Mouse (Mus musculus) hindbrain, embryonic 14.5 days (tissue): ENCODE data around the gene Lenep. TPM values are rescaled to one million over a fixed set of nuclear protein-coding genes. Genes with fewer than 3 reads are reported as not detected.

ENCODE experiments used
- ATAC-seq: fragments of 200-750 bp; cut with Nextera tagmentation; 2 replicates; pipeline ENCODE4 v1.8.0; 2017; ENCODE audit warnings: moderate number of reproducible peaks, mild to moderate bottlenecking, moderate TSS enrichment, moderate library complexity; ENCODE audit not compliant: low FRiP score
- DNase-seq: peaks from one replicate; pipeline ENCODE4 v3.0.0-alpha.2; 2015; ENCODE audit warnings: low spot score
- H3K27ac ChIP-seq: fragments of 300-500 bp; sonication (generic); 2 replicates; pipeline ENCODE4 v1.5.1; 2014; ENCODE audit warnings: mild to moderate bottlenecking, moderate library complexity
- H3K27me3 ChIP-seq: fragments of 300-500 bp; sonication (generic); 2 replicates; pipeline ENCODE4 v1.6.1; 2014; ENCODE audit warnings: mild to moderate bottlenecking, low read length, mixed read lengths; ENCODE audit not compliant: control insufficient read depth, insufficient read depth
- H3K36me3 ChIP-seq: fragments of 300-500 bp; sonication (generic); replicated peaks from 2 replicates; pipeline ENCODE4 v1.6.1; 2014; ENCODE audit not compliant: control insufficient read depth, insufficient read depth
- H3K4me1 ChIP-seq: fragments of 300-500 bp; sonication (generic); replicated peaks from 2 replicates; pipeline ENCODE4 v1.6.1; 2014; ENCODE audit warnings: antibody characterized with exemption, low read length, mixed read lengths; ENCODE audit not compliant: control insufficient read depth, insufficient read depth
- H3K4me2 ChIP-seq: fragments of 300-500 bp; sonication (generic); replicated peaks from 2 replicates; pipeline ENCODE4 v1.6.1; 2014; ENCODE audit warnings: mild to moderate bottlenecking, moderate library complexity
- H3K4me3 ChIP-seq: fragments of 300-500 bp; sonication (generic); replicated peaks from 2 replicates; pipeline ENCODE4 v1.5.1; 2014; ENCODE audit warnings: mild to moderate bottlenecking, low read length
- H3K9ac ChIP-seq: fragments of 300-500 bp; sonication (generic); 2 replicates; pipeline ENCODE4 v1.6.1; 2014
- H3K9me3 ChIP-seq: fragments of 300-500 bp; sonication (generic); 2 replicates; pipeline ENCODE4 v1.6.1; 2016; ENCODE audit warnings: low read length; ENCODE audit not compliant: control insufficient read depth
- WGBS: fragments of 180-500 bp; shearing (Covaris S2); extraction: QIAGEN DNeasy Blood & Tissue Kit; methylation state at CpG from one replicate; pipeline ENCODE4 v1.1.7; 2014; 5-methylcytosine and 5-hydroxymethylcytosine counted together
- polyA plus RNA-seq: library from polyadenylated mRNA; unstranded; fragments of >200 nt; fragmentation: Nextera tagmentation; extraction: Ambion mirVana; gene quantifications from 2 replicates; pipeline ENCODE4 v1.2.1, GENCODE M21; 2014

Gene Lenep
- polyA plus RNA-seq, 1 experiment from 2014 or later, result not detected

DNA sequence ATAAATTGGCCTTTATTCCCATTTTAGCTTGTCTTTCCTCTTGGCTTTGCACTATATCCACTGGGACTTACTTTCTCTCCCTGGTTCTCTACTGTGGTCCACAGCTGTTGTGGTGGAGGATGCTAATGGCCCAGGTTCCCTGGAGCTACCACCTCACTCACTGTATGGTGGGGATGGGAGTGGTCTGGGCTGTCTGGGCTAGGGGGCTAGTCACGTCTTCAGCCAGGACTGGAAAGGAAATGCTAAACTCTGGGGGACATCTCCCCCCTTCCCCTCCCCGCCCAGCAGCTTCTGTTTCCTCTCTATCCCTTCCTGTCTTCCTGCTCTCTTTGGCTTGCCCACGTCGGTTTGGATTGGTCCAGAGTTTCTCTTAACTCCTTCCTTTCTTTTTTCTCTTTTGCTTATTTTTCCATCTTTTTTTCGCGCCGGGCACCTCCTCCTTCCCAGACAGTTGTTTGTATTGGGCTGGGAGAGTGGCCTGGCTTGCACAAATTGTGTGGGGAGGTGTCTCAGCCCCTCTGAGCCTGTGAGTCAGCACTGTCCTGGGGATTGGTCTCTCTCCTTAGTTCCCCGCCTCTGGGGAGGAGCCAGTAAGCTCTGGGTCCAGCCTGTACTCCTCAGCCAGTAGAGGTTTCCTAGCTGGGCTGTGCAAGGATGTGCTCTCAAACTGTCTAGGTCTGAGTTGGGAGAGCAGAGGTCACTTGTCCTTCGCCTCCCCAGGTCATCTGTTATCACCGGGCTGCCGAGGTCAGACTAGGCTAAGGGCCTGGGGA, 18.6 kb upstream of the Lenep start:
- WGBS, result 3% methylated on average over 11 of the region's 11 CpGs
- Histone ChIP-seq H3K9ac (peak overlapping the region; percentile 57), H3K4me2 (peak overlapping the region; percentile 56), H3K4me3 (peak overlapping the region; percentile 27), H3K4me1 (peaks cover 29% of the 10 kb centered on the region), H3K27ac (peak overlapping the region; percentile 50; the same call in 1 of the 2 replicates), H3K9me3 (no peaks in the 10 kb centered on the region), H3K27me3 (no peaks in the 10 kb centered on the region), H3K36me3 (0 out of 2 replicates have a peak, but pooled peaks cover 7% of the 10 kb centered on the region)
- peak; percentile 48 for DNase-seq
- ATAC-seq, result peak; percentile 54; the same call in 1 of the 2 replicates

DNA sequence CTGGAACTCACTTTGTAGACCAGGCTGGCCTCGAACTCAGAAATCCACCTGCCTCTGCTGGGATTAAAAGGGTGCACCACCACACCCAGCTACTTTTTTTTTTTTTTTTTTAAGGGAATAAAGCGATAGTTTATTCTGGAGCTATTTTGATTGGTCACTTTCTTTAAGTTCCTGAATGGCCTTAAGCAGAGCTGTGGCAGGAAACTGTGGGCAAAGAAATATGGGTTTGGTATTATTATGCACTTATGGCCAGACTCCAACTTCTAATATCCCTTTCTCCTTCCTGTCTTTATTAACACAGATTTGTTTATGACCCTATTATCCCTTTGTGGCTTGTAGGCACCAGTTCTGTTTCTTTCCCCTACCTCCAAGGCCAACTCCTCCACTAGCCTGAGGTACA, 17.8 kb upstream of the Lenep start:
- Histone ChIP-seq H3K27me3 (no peaks in the 10 kb centered on the region), H3K4me1 (peaks cover 29% of the 10 kb centered on the region), H3K4me3 (no peak overlapping the region), H3K36me3 (peaks cover 12% of the 10 kb centered on the region; the same call in 1 of the 2 replicates), H3K27ac (peak overlapping the region; percentile 50; the same call in 1 of the 2 replicates), H3K9ac (no peak overlapping the region), H3K4me2 (peak overlapping the region; percentile 56), H3K9me3 (no peaks in the 10 kb centered on the region)
- DNase-seq (no peak), ATAC-seq (no peak)
- 71% methylated on average over 2 of the region's 2 CpGs for WGBS

DNA sequence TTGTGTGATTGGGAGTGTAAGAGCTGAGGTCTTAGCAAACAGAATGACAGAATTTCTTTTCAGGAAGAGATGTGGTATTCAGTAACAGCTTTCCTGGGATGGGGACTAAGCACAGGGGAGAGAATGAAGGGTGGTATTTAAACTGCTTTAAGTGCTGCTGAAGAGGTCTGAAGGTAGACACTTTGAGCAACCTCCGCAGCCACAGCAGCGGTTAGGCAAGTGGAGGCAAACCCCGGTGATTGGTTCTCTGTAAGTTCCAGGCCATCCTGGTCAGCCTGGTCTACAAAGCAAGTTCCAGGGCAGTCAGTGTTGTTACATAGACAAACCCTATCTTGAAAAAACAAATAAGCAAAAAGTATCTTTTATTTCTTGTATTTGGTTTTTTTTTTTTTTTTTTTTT, 17.4 kb upstream of the Lenep start:
- peak overlapping the region; percentile 88 for H3K4me2 ChIP-seq
- no peak for ATAC-seq
- WGBS, result 43% methylated on average over 3 of the region's 3 CpGs
- no peaks in the 10 kb centered on the region for H3K27me3 ChIP-seq
- H3K36me3 ChIP-seq, result peaks cover 15% of the 10 kb centered on the region
- H3K27ac ChIP-seq, result peak overlapping the region; percentile 90; the same call in 1 of the 2 replicates
- DNase-seq, result no peak
- 0 out of 2 replicates have a peak overlapping the region, but pooled peaks have one; percentile 59 for H3K9ac ChIP-seq
- no peaks in the 10 kb centered on the region for H3K9me3 ChIP-seq
- peak overlapping the region; percentile 55; the same call in 1 of the 2 replicates for H3K4me3 ChIP-seq
- H3K4me1 ChIP-seq, result peaks cover 29% of the 10 kb centered on the region

DNA sequence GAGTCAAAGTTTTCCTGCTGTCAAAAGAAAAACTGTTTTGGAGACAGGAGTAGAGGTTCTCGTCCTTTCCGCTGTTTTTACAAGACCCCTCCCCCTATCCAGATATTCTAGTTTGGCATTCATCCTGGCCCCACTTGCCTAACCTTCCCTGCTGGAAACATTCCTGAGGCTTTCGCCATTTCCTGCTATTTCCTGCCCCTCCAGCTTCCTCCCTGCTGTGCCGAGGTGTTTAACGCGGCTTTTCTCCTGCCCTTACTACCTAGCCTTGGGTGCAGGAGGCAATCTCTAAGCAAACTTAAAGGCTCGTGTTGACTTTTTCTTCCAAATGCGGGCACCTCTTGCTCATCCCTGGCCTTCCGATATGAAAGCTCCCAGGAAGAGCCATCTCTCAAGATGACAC, 17.0 kb upstream of the Lenep start:
- H3K4me2 ChIP-seq, result peak overlapping the region; percentile 88
- peaks cover 15% of the 10 kb centered on the region for H3K36me3 ChIP-seq
- peaks cover 29% of the 10 kb centered on the region for H3K4me1 ChIP-seq
- peak overlapping the region; percentile 90 for H3K27ac ChIP-seq
- no peaks in the 10 kb centered on the region for H3K27me3 ChIP-seq
- H3K9ac ChIP-seq, result peak overlapping the region; percentile 59
- DNase-seq (no peak), ATAC-seq (no peak)
- H3K9me3 ChIP-seq, result no peaks in the 10 kb centered on the region
- 3% methylated on average over 9 of the region's 9 CpGs for WGBS
- peak overlapping the region; percentile 55 for H3K4me3 ChIP-seq

DNA sequence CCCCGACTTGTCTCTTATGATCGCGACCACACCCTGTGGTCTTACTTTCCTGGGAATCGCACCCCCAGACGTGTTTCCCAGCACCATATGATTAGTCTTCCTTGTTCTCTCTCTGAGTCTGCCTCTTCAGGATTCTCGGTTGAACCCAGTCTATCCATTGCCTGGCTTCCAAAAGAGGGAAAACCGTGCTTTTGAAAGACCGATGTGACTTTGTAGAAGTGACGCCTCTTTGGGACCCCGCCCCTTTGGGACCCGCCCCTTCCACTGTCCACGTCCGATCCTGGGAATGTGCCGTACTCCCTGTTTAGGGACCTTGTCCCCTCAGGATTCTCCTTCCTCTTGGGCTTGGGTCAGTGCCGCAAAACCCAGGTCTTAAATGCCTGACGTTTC, 16.3 kb upstream of the Lenep start:
- H3K4me1 ChIP-seq, result peaks cover 29% of the 10 kb centered on the region
- peak overlapping the region; percentile 55 for H3K4me3 ChIP-seq
- H3K27ac ChIP-seq, result peak overlapping the region; percentile 90
- DNase-seq, result peak; percentile 60
- H3K9ac ChIP-seq, result peak overlapping the region; percentile 59
- no peaks in the 10 kb centered on the region for H3K27me3 ChIP-seq
- H3K36me3 ChIP-seq, result peaks cover 18% of the 10 kb centered on the region
- under 1% methylated on average over 16 of the region's 16 CpGs for WGBS
- peak overlapping the region; percentile 88 for H3K4me2 ChIP-seq
- no peaks in the 10 kb centered on the region for H3K9me3 ChIP-seq
- peak; percentile 2; the same call in 1 of the 2 replicates for ATAC-seq

DNA sequence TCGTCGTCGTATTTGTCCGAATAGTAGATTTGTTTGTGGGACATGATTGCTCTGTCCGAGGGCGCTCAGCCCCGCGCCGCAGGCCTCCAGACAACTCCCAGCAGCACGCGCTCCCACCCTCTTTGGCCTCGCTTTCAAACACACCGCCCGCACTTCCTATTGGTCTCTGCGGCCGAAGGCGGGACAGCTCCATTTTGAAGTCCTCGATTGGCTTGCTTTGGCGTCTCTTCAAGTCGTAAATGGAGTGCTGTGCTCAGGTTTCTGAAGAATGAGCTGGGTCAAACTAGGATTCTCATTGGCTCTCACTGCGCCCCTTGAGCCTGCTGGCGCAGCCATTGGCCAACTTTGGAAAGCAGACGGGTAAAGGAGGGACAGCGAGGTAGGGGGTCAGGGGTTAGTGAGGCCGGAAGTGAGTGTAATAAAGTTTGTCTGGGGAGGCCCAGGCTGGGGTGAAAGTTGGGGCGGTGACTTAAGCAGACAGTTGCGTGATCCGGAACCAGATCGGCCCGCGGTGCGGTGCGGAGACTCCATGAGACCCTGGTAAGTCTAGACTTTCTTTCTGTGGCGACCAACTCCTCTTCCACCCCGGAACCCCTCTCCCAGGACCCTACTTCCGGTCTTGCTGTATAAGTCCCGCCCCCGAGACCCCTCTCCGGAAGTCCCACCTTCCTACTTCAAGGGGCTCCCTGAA, 15.7 kb upstream of the Lenep start, which contains the start of the genes Cks1b and Shc1:
Cks1b (minus strand) TSS at position 214 of the 691 bp plus-strand sequence.
Shc1 (plus strand) TSS at position 274 of the 691 bp plus-strand sequence.
- H3K36me3 ChIP-seq, result peaks cover 18% of the 10 kb centered on the region
- peak; percentile 96 for ATAC-seq
- no peaks in the 10 kb centered on the region for H3K9me3 ChIP-seq
- H3K4me2 ChIP-seq, result peak within 1 kb of the TSS; percentile 88
- WGBS, result under 1% methylated on average over 39 of the region's 39 CpGs
- peaks cover 29% of the 10 kb centered on the region for H3K4me1 ChIP-seq
- H3K27ac ChIP-seq, result peak within 1 kb of the TSS; percentile 90
- peak within 1 kb of the TSS; percentile 55 for H3K4me3 ChIP-seq
- H3K27me3 ChIP-seq, result no peaks in the 10 kb centered on the region
- DNase-seq, result peak; percentile 96
- peak within 1 kb of the TSS; percentile 59 for H3K9ac ChIP-seq

DNA sequence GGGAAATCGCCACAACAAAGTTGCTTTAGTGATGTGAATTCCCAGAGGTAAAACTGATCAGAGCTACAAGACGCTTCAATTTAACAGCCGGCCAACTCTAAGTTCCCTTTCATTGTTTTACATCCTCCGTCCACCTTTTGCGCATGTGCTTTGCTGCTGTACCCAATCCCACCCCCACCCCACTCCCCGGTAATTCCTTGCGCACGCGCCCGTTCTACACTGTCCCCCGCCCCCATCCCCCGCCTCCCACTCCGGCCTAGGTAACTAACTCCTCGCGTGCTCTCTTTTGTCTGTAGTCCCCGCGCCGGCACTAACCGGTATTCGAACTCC, 15.2 kb upstream of the Lenep start:
- peak; percentile 53 for ATAC-seq

DNA sequence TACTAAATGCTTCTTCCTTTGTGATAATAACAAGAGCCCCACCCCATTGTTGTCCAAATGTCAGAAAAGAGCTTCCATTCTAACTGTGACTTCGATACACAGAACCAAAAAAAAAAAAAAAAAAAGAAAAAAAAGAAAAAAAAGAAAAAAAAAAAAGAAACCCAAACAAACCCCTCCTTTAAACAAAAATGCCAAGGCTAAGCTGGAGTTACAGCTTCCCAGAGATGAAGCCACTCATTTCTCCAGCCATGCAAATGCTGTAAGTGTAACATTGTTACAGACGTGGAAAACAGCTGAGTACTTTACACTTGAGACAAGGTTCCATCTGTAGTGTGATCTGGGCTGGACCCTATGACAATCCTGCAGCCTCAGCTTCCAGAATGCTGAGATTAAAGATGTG, 14.5 kb upstream of the Lenep start:
- peak overlapping the region; percentile 59 for H3K9ac ChIP-seq
- peaks cover 28% of the 10 kb centered on the region for H3K4me1 ChIP-seq
- WGBS, result 32% methylated on average over 2 of the region's 2 CpGs
- peaks cover 18% of the 10 kb centered on the region for H3K36me3 ChIP-seq
- H3K27ac ChIP-seq, result 0 out of 2 replicates have a peak overlapping the region, but pooled peaks have one; percentile 44
- H3K9me3 ChIP-seq, result no peaks in the 10 kb centered on the region
- H3K4me3 ChIP-seq, result peak overlapping the region; percentile 55
- H3K27me3 ChIP-seq, result no peaks in the 10 kb centered on the region
- H3K4me2 ChIP-seq, result peak overlapping the region; percentile 88
- ATAC-seq (no peak), DNase-seq (no peak)

More for the DNA sequence above, 15.2 kb upstream of the Lenep start:
- H3K4me3 ChIP-seq, result peak overlapping the region; percentile 55
- H3K9me3 ChIP-seq, result no peaks in the 10 kb centered on the region
- H3K27me3 ChIP-seq, result no peaks in the 10 kb centered on the region
- peak overlapping the region; percentile 59 for H3K9ac ChIP-seq
- peak; percentile 75 for DNase-seq
- WGBS, result under 1% methylated on average over 20 of the region's 20 CpGs
- peak overlapping the region; percentile 88 for H3K4me2 ChIP-seq
- H3K27ac ChIP-seq, result peak overlapping the region; percentile 44; the same call in 1 of the 2 replicates
- peaks cover 18% of the 10 kb centered on the region for H3K36me3 ChIP-seq
- peaks cover 29% of the 10 kb centered on the region for H3K4me1 ChIP-seq

DNA sequence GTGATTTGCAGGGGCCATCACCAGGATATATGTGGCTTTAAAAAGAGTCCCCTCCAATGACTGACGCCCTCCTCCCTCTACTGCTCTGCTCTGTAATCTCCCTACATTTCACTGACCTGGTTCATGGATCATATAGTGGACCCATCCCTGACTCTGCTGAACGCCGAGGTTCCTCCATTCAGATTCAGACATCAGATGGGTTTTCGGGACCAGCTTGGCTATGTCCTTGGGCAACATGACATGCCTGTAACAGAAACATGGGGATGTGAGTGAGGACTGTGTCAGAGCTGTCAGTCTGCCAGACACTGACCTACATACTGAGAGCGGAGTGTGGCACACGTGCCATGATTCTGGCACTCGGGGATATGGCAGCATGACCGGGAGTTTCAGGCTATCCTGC, 13.6 kb upstream of the Lenep start:
- DNase-seq (no peak), ATAC-seq (no peak)
- Histone ChIP-seq H3K4me1 (peaks cover 21% of the 10 kb centered on the region), H3K27me3 (no peaks in the 10 kb centered on the region), H3K27ac (no peak overlapping the region), H3K36me3 (peaks cover 18% of the 10 kb centered on the region), H3K9me3 (no peaks in the 10 kb centered on the region), H3K4me2 (no peak overlapping the region), H3K4me3 (no peak overlapping the region), H3K9ac (no peak overlapping the region)
- 97% methylated on average over 8 of the region's 8 CpGs for WGBS
